Mouse (Mus musculus): Measurements from ENCODE around the gene Ceacam20. TPM values are rescaled to one million over a fixed set of nuclear protein-coding genes. Genes with fewer than 3 reads are reported as not detected.
"Not testable (repeated sequence)": the region's sequence is repeated elsewhere in the genome, so short reads cannot be mapped to it uniquely, and the experiment has no call there.

Gene Ceacam20
- polyA plus RNA-seq, 1 experiment from 2014 or later: not detected

- H3K27me3 ChIP-seq: no peaks in the 10 kb centered on the region
- no peak overlapping the region for H3K9ac ChIP-seq
- no peaks in the 10 kb centered on the region for H3K36me3 ChIP-seq (replicated peaks)
- ATAC-seq (ENCODE audit: insufficient read depth): no peak
- no peak overlapping the region for H3K4me3 ChIP-seq (replicated peaks)
- H3K4me2 ChIP-seq: no peak overlapping the region
- no peaks in the 10 kb centered on the region for H3K9me3 ChIP-seq (replicated peaks)
- 56% methylated on average over 10 of the region's 10 CpGs for WGBS (ENCODE audit: insufficient replicate concordance)
- H3K27ac ChIP-seq (replicated peaks): no peak overlapping the region
- H3K4me1 ChIP-seq (replicated peaks): peaks cover 10% of the 10 kb centered on the region
Observed at GRCm38 (mm10) chr7:19949996-19950395, 15.2 kb upstream of the Ceacam20 start.

DNA sequence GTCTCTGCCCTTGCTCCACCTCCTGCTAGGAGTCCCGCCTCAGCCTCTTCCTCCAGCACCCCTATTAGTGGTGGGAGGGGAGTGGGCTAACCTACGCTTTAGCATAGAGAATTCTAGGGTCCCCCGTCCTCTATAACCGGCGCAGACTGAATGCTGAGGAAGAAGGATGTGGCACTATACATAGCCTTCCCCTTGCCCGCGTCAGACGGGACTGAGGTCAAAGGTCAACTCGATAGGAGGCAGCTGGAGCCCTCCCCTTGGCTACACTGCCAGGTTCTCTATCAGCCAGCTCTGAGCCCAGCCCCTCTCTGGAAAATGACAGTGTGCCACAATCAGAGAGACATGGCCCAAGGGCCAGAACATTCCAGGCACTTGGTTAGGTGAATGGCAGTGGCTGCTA lies 14.6 kb upstream of the Ceacam20 start, which contains the start of gene Igsf23:
Igsf23 (minus strand) TSS at position 168 of the 400 bp plus-strand sequence.
- no peak for ATAC-seq (ENCODE audit: insufficient read depth)
- 44% methylated on average over 9 of the region's 9 CpGs for WGBS (ENCODE audit: insufficient replicate concordance)
- Histone ChIP-seq H3K9me3 (replicated peaks) (no peaks in the 10 kb centered on the region), H3K9ac (no peak within 1 kb of the TSS), H3K4me2 (no peak within 1 kb of the TSS), H3K27ac (replicated peaks) (no peak within 1 kb of the TSS), H3K4me3 (replicated peaks) (no peak within 1 kb of the TSS), H3K36me3 (replicated peaks) (no peaks in the 10 kb centered on the region), H3K4me1 (replicated peaks) (peaks cover 10% of the 10 kb centered on the region), H3K27me3 (no peaks in the 10 kb centered on the region)

DNA sequence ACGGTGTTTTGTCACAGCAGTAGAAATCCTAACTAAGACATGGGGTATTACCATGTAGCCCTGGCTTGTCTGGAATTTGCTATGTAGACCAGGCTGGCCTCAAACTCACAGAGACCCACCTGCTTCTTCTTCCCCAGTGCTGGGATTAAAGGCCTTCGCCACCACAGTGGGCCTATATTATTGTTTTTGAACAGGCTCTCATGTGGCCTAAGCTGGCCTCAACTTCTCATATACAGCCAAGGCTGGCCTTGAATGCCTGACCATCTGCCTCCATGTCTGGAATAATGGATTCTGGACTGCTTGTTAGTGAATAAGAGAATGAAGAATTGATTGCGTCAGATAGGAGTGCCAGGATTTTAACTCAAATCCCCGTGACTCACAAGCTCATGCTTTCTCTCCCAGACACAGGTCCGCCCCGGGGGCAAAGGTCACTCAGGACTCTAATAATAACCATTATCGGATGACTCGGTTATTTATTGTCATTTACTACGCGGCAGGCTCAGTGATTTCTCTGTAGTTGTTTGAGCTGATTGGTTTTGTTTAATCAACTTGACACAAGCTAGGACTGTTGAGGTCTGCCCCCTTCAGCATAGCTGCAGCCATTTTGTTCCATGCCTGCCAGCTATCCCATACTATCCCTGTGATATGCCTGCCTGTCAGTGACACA lies 12.8 kb upstream of the Ceacam20 start:
- WGBS (ENCODE audit: insufficient replicate concordance): 63% methylated on average over 10 of the region's 10 CpGs
- no peak overlapping the region for H3K9ac ChIP-seq
- no peaks in the 10 kb centered on the region for H3K27me3 ChIP-seq
- peaks cover 10% of the 10 kb centered on the region for H3K4me1 ChIP-seq (replicated peaks)
- H3K4me2 ChIP-seq: no peak overlapping the region
- no peaks in the 10 kb centered on the region for H3K9me3 ChIP-seq (replicated peaks)
- H3K4me3 ChIP-seq (replicated peaks): no peak overlapping the region
- H3K27ac ChIP-seq (replicated peaks): no peak overlapping the region
- ATAC-seq (ENCODE audit: insufficient read depth): no peak
- no peaks in the 10 kb centered on the region for H3K36me3 ChIP-seq (replicated peaks)

GRCm38 (mm10) chr7:19953054-19953453 lies 12.2 kb upstream of the Ceacam20 start:
- Histone ChIP-seq H3K9me3 (replicated peaks) (no peaks in the 10 kb centered on the region), H3K36me3 (replicated peaks) (no peaks in the 10 kb centered on the region), H3K9ac (no peak overlapping the region), H3K4me2 (no peak overlapping the region), H3K4me1 (replicated peaks) (peaks cover 10% of the 10 kb centered on the region), H3K27me3 (no peaks in the 10 kb centered on the region), H3K27ac (replicated peaks) (no peak overlapping the region), H3K4me3 (replicated peaks) (no peak overlapping the region)
- 74% methylated on average over 9 of the region's 9 CpGs for WGBS (ENCODE audit: insufficient replicate concordance)
- no peak for ATAC-seq (ENCODE audit: insufficient read depth)

GRCm38 (mm10) chr7:19955861-19956260 lies 9.4 kb upstream of the Ceacam20 start:
- Histone ChIP-seq H3K4me2 (no peak overlapping the region), H3K27me3 (no peaks in the 10 kb centered on the region), H3K27ac (replicated peaks) (no peak overlapping the region), H3K4me3 (replicated peaks) (no peak overlapping the region), H3K4me1 (replicated peaks) (peaks cover 10% of the 10 kb centered on the region), H3K36me3 (replicated peaks) (no peaks in the 10 kb centered on the region), H3K9ac (no peak overlapping the region), H3K9me3 (replicated peaks) (no peaks in the 10 kb centered on the region)
- 59% methylated on average over 4 of the region's 4 CpGs for WGBS (ENCODE audit: insufficient replicate concordance)
- no peak for ATAC-seq (ENCODE audit: insufficient read depth)

DNA sequence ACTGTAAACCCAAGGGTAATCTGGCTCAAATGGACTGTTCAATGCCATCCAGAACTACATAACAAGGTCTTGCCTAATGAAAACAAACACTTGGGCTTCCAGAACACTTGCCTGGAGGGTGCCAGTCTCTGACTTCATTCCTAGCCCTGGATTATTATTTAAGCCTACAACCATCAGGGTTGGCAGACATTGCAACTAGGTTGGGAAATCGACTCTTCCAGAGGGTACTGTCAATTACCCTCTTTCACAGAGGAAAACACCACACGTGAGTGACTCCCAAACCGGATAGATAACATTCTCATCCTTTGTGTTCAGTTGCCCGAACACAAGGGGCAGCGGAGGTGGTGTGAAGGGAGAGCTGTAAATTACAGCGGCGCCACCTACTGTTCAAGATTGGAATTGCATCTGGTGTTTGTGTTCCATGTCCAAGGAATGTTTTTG lies 8.9 kb upstream of the Ceacam20 start:
- Histone ChIP-seq H3K4me3 (replicated peaks) (no peak overlapping the region), H3K4me1 (replicated peaks) (peaks cover 10% of the 10 kb centered on the region), H3K36me3 (replicated peaks) (no peaks in the 10 kb centered on the region), H3K27ac (replicated peaks) (no peak overlapping the region), H3K4me2 (no peak overlapping the region), H3K9me3 (replicated peaks) (no peaks in the 10 kb centered on the region), H3K27me3 (no peaks in the 10 kb centered on the region), H3K9ac (no peak overlapping the region)
- ATAC-seq (ENCODE audit: insufficient read depth): no peak
- 1% methylated on average over 7 of the region's 7 CpGs for WGBS (ENCODE audit: insufficient replicate concordance)

- Histone ChIP-seq H3K36me3 (replicated peaks) (no peaks in the 10 kb centered on the region), H3K4me3 (replicated peaks) (no peak overlapping the region)
Observed at GRCm38 (mm10) chr7:19962423-19962822, 2.8 kb upstream of the Ceacam20 start.

DNA sequence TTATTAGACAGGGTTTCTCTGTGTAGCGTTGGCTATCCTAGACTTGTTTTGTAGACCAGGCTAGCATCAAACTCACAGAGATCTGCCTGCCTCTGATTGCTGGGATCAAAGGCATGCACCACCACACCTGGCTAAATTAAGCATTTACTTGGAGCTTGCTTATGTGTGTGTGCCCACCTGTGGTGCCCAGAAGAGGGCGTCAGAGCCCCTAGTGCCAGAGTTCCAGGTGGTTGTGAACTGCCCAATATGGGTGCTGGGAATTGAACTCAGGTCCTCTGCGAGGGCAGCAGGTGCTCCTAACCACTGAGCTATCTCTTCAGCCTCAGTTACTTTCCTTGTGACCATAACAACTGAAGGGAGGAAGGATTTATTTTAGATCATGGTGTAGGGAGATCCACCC lies 3.9 kb downstream of the Ceacam20 start:
- 64% methylated on average over 3 of the region's 3 CpGs for WGBS (ENCODE audit: insufficient replicate concordance)
- no peak overlapping the region for H3K27ac ChIP-seq (replicated peaks)
- no peaks in the 10 kb centered on the region for H3K27me3 ChIP-seq
- H3K4me3 ChIP-seq (replicated peaks): no peak overlapping the region
- H3K9me3 ChIP-seq (replicated peaks): no peaks in the 10 kb centered on the region
- no peak for ATAC-seq (ENCODE audit: insufficient read depth)
- H3K4me2 ChIP-seq: no peak overlapping the region
- no peaks in the 10 kb centered on the region for H3K36me3 ChIP-seq (replicated peaks)
- no peak overlapping the region for H3K9ac ChIP-seq
- no peaks in the 10 kb centered on the region for H3K4me1 ChIP-seq (replicated peaks)

More at GRCm38 (mm10) chr7:19962423-19962822, 2.8 kb upstream of the Ceacam20 start:
- no peak overlapping the region for H3K27ac ChIP-seq (replicated peaks)
- no peaks in the 10 kb centered on the region for H3K9me3 ChIP-seq (replicated peaks)
- H3K9ac ChIP-seq: no peak overlapping the region
- 34% methylated on average over 1 of the region's 1 CpGs for WGBS (ENCODE audit: insufficient replicate concordance)
- H3K27me3 ChIP-seq: no peaks in the 10 kb centered on the region
- no peaks in the 10 kb centered on the region for H3K4me1 ChIP-seq (replicated peaks)
- no peak for ATAC-seq (ENCODE audit: insufficient read depth)
- H3K4me2 ChIP-seq: no peak overlapping the region

DNA sequence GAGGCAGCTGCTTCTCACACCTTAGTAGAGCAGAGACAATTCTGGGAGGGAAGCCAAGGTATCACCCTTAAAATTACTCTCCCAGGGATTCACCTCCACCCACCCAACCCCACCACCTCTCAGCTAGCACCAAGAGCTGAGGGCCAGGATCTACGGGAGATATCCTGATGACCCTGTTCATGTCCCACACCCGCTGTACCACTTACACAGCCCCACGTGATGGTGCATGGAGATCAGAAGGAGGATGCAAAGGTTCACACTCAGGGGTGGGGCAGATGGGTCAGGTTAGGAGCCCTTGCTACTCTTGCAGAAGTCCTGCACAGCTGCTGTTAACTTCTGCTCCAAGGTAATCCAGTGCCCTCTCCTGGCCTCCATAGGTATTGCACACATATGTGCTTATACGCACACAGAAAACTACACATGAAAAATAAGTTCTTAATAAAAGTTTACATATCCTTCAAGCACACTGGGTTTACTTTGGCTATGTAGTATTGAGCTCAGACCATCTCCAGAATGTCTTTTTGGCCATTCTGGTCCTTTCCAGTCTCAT lies 4.4 kb downstream of the Ceacam20 start:
- no peak overlapping the region for H3K9ac ChIP-seq
- no peak overlapping the region for H3K4me3 ChIP-seq (replicated peaks)
- WGBS (ENCODE audit: insufficient replicate concordance): 80% methylated on average over 4 of the region's 4 CpGs
- no peaks in the 10 kb centered on the region for H3K4me1 ChIP-seq (replicated peaks)
- no peak for ATAC-seq (ENCODE audit: insufficient read depth)
- no peak overlapping the region for H3K27ac ChIP-seq (replicated peaks)
- no peaks in the 10 kb centered on the region for H3K36me3 ChIP-seq (replicated peaks)
- no peaks in the 10 kb centered on the region for H3K9me3 ChIP-seq (replicated peaks)
- no peak overlapping the region for H3K4me2 ChIP-seq
- H3K27me3 ChIP-seq: no peaks in the 10 kb centered on the region

GRCm38 (mm10) chr7:19970196-19970595 lies 5.0 kb downstream of the Ceacam20 start:
- no peak overlapping the region for H3K27ac ChIP-seq (replicated peaks)
- ATAC-seq (ENCODE audit: insufficient read depth): no peak
- 78% methylated on average over 8 of the region's 8 CpGs for WGBS (ENCODE audit: insufficient replicate concordance)

GRCm38 (mm10) chr7:19971516-19971915 lies 6.3 kb downstream of the Ceacam20 start:
- ATAC-seq (ENCODE audit: insufficient read depth): no peak
- Histone ChIP-seq H3K4me3 (replicated peaks) (no peak overlapping the region), H3K9me3 (replicated peaks) (no peaks in the 10 kb centered on the region), H3K4me1 (replicated peaks) (no peaks in the 10 kb centered on the region), H3K27ac (replicated peaks) (no peak overlapping the region), H3K36me3 (replicated peaks) (no peaks in the 10 kb centered on the region), H3K27me3 (no peaks in the 10 kb centered on the region), H3K4me2 (no peak overlapping the region), H3K9ac (no peak overlapping the region)
- 65% methylated on average over 4 of the region's 4 CpGs for WGBS (ENCODE audit: insufficient replicate concordance)

More at GRCm38 (mm10) chr7:19970196-19970595, 5.0 kb downstream of the Ceacam20 start:
- no peaks in the 10 kb centered on the region for H3K36me3 ChIP-seq (replicated peaks)
- H3K4me2 ChIP-seq: no peak overlapping the region
- no peak overlapping the region for H3K9ac ChIP-seq
- no peaks in the 10 kb centered on the region for H3K9me3 ChIP-seq (replicated peaks)
- H3K4me3 ChIP-seq (replicated peaks): no peak overlapping the region
- no peaks in the 10 kb centered on the region for H3K4me1 ChIP-seq (replicated peaks)
- no peaks in the 10 kb centered on the region for H3K27me3 ChIP-seq

- not testable (repeated sequence) for ATAC-seq (ENCODE audit: insufficient read depth); H3K4me1 ChIP-seq (replicated peaks); H3K9me3 ChIP-seq (replicated peaks); H3K4me2 ChIP-seq; H3K36me3 ChIP-seq (replicated peaks); H3K27ac ChIP-seq (replicated peaks); H3K9ac ChIP-seq; H3K4me3 ChIP-seq (replicated peaks); H3K27me3 ChIP-seq
- WGBS (ENCODE audit: insufficient replicate concordance): 59% methylated on average over 8 of the region's 8 CpGs
Observed at GRCm38 (mm10) chr7:19991165-19991564, 26.0 kb downstream of the Ceacam20 start, which contains the start of gene Nlrp9b. Nlrp9b (plus strand) TSS chr7:19991465.
